Mouse (Mus musculus) spleen, adult 2 months (tissue): ENCODE measurements around the gene Eras.

ENCODE experiments used
- CTCF ChIP-seq: fragments of 200-500 bp; IDR thresholded peaks from 2 replicates; pipeline ENCODE4 v1.5.1; 2011; ENCODE audit warnings: mild to moderate bottlenecking, inconsistent platforms; ENCODE audit not compliant: insufficient read depth, insufficient read length, insufficient replicate concordance; ENCODE audit errors: extremely low read depth
- POLR2A ChIP-seq: fragments of 200-500 bp; IDR thresholded peaks from 2 replicates; pipeline ENCODE4 v1.6.1; 2011; ENCODE audit warnings: low read depth, low read length, inconsistent platforms

DNA sequence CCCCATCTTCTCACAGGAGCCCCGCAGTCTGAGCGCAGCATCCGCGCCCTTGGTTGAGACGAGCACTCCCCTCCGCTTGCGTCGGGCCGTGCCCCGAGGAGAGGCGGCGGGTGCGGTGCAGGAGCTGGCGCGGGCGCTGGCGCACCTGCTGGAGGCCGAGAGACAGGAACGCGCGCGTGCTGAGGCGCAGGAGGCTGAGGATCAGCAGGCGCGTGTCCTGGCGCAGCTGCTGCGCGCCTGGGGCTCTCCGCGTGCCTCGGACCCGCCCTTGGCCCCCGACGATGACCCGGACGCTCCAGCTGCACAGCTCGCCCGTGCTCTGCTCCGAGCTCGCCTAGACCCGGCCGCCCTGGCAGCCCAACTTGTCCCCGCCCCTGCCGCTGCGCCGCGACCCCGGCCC, 6.4 kb downstream of the Eras start:
- TF ChIP-seq CTCF (no peak), POLR2A (no peak)
